Mouse (Mus musculus): Measurements from ENCODE around the gene Gm20721. TPM values are rescaled to one million over a fixed set of nuclear protein-coding genes. Genes with fewer than 3 reads are reported as not detected.

Gene Gm20721
- total and polyA plus RNA-seq, 3 experiments: 55.7 to 363 TPM; not detected in 1

DNA sequence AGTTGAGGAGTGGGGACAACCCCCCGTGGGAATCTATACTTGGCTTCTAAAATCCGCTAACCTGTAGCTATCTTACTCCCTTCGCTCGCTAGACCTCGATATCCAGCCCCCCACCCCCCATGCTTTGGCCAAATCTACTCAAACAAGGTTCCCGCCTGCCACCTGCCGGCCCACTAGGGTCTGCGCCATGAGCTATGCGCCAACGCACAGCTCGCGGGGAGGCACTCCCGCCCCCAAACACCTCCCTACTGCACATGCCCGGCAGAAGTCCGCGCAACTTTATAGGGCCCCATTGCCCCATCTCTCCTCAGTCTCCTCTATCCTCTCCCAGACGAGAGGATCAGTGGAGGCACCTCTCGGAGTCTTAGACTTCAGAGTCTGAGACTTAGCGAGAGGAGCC, 62.5 kb downstream of the Gm20721 start, which contains the start of gene Gnas:
Gene Gnas (plus strand): TSS at position 310 of the 400 bp plus-strand sequence.
- no peak for DNase-seq (ENCODE audit: extremely low read depth)
- Histone ChIP-seq H3K4me1 (ENCODE audit: control insufficient read depth in 1 of 2, insufficient read depth in 2 of 2) (no peaks in the 10 kb centered on the region), H3K4me2 (ENCODE audit: insufficient read depth, low read depth, poor library complexity, severe bottlenecking) (no peak within 1 kb of the TSS), H3K27me3 (replicated peaks) (peaks cover under 1% of the 10 kb centered on the region), H3K27ac (ENCODE audit: insufficient read depth, low read depth) (no peak within 1 kb of the TSS), H3K9me3 (replicated peaks; ENCODE audit: low read length) (peaks cover 21% of the 10 kb centered on the region), H3K79me2 (replicated peaks; ENCODE audit: control insufficient read depth, extremely low read depth, insufficient read depth, poor library complexity, severe bottlenecking) (peaks cover 11% of the 10 kb centered on the region), H3K4me3 (replicated peaks in 1 of 3; ENCODE audit: low read depth in 2 of 3, low read length in 2 of 3, poor library complexity in 1 of 3) (no peak within 1 kb of the TSS), H3K9ac (ENCODE audit: insufficient read depth, low read depth) (no peak within 1 kb of the TSS), H3K36me3 (replicated peaks in 1 of 2; ENCODE audit: control insufficient read depth in 1 of 2, insufficient read depth in 1 of 2, low read length in 1 of 2) (peaks cover 61 to 96% of the 10 kb centered on the region in 2 experiments)
- in situ Hi-C loops (cut with MboI; ENCODE audit: low pct_ligation_motif_present, low pct_unique_long_range_greater_than_20kb, low sequenced_read_pairs) (no loop called here), dilution Hi-C loops (cut with MboI; ENCODE audit: extremely low pct_ligation_motif_present, extremely low pct_unique_long_range_greater_than_20kb, low sequenced_read_pairs) (no loop called here)
- TF ChIP-seq MAX (IDR thresholded peaks at IDR 0.05; ENCODE audit: low read length): no peak
- TF ChIP-seq SIN3A (IDR thresholded peaks at IDR 0.05; ENCODE audit: low read length): no peak
- no peak for TF ChIP-seq ELF1 (IDR thresholded peaks at IDR 0.05; ENCODE audit: low read depth, low read length)
- TF ChIP-seq POLR2AphosphoS2 (IDR thresholded peaks at IDR 0.05; ENCODE audit: low read depth, low read length): no peak
- no peak for TF ChIP-seq HCFC1 (IDR thresholded peaks at IDR 0.05; ENCODE audit: low read depth, low read length)
- no peak for TF ChIP-seq IRF4 (IDR thresholded peaks at IDR 0.05; ENCODE audit: low read depth, low read length)
- no peak for TF ChIP-seq ZMIZ1 (IDR thresholded peaks at IDR 0.05; ENCODE audit: low read depth, low read length)
- no peak for TF ChIP-seq TCF12 (IDR thresholded peaks at IDR 0.05; ENCODE audit: low read depth, low read length)
- no peak for TF ChIP-seq NRF1 (IDR thresholded peaks at IDR 0.05; ENCODE audit: low read depth, low read length)
- TF ChIP-seq RAD21 (IDR thresholded peaks at IDR 0.05; ENCODE audit: low read depth, low read length): no peak
- no peak for TF ChIP-seq JUN (IDR thresholded peaks at IDR 0.05; ENCODE audit: insufficient read depth, low read depth, low read length)
- no peak for TF ChIP-seq BHLHE40 (IDR thresholded peaks at IDR 0.05; ENCODE audit: low read depth, low read length)
- TF ChIP-seq JUND (conservative IDR thresholded peaks at IDR 0.05; ENCODE audit: low read depth, low read length): no peak

- TF ChIP-seq TBP (conservative IDR thresholded peaks at IDR 0.05; ENCODE audit: low read depth, low read length) (no peak), NELFE (IDR thresholded peaks at IDR 0.05; ENCODE audit: low read depth, low read length) (no peak), E2F4 (IDR thresholded peaks at IDR 0.05; ENCODE audit: insufficient replicate concordance, low read depth, low read length) (no peak), USF1 (IDR thresholded peaks at IDR 0.05; ENCODE audit: low read depth, low read length) (no peak), IRF4 (IDR thresholded peaks at IDR 0.05; ENCODE audit: low read depth, low read length) (no peak), JUN (IDR thresholded peaks at IDR 0.05; ENCODE audit: insufficient read depth, low read depth, low read length) (no peak), MAZ (IDR thresholded peaks at IDR 0.05; ENCODE audit: low read depth, low read length) (no peak), UBTF (IDR thresholded peaks at IDR 0.05; ENCODE audit: low read depth, low read length) (no peak), EP300 (IDR thresholded peaks at IDR 0.05; ENCODE audit: low read length) (no peak), CHD1 (IDR thresholded peaks at IDR 0.05; ENCODE audit: low read depth, low read length) (no peak), RAD21 (IDR thresholded peaks at IDR 0.05; ENCODE audit: low read depth, low read length) (no peak), GABPA (IDR thresholded peaks at IDR 0.05; ENCODE audit: insufficient replicate concordance, low read depth, low read length) (no peak), JUND (conservative IDR thresholded peaks at IDR 0.05; ENCODE audit: low read depth, low read length) (no peak), USF2 (conservative IDR thresholded peaks at IDR 0.05; ENCODE audit: low read depth, low read length) (no peak), HCFC1 (IDR thresholded peaks at IDR 0.05; ENCODE audit: low read depth, low read length) (no peak), MAX (IDR thresholded peaks at IDR 0.05; ENCODE audit: low read length) (no peak), TCF12 (IDR thresholded peaks at IDR 0.05; ENCODE audit: low read depth, low read length) (no peak), SIN3A (IDR thresholded peaks at IDR 0.05; ENCODE audit: low read length) (no peak)
- Histone ChIP-seq H3K79me2 (replicated peaks; ENCODE audit: control insufficient read depth, extremely low read depth, insufficient read depth, poor library complexity, severe bottlenecking) (peaks cover 7% of the 10 kb centered on the region; the same call in 1 of the 2 replicates), H3K27me3 (replicated peaks) (peaks cover 4% of the 10 kb centered on the region), H3K4me3 (replicated peaks in 1 of 3; ENCODE audit: low read depth in 2 of 3, low read length in 2 of 3, poor library complexity in 1 of 3) (no peak overlapping the region), H3K4me2 (ENCODE audit: insufficient read depth, low read depth, poor library complexity, severe bottlenecking) (no peak overlapping the region), H3K4me1 (ENCODE audit: control insufficient read depth in 1 of 2, insufficient read depth in 2 of 2) (no peaks in the 10 kb centered on the region), H3K27ac (ENCODE audit: insufficient read depth, low read depth) (no peak overlapping the region), H3K36me3 (replicated peaks in 1 of 2; ENCODE audit: control insufficient read depth in 1 of 2, insufficient read depth in 1 of 2, low read length in 1 of 2) (peaks cover 56 to 96% of the 10 kb centered on the region in 2 experiments), H3K9me3 (replicated peaks; ENCODE audit: low read length) (peaks cover 21% of the 10 kb centered on the region), H3K9ac (ENCODE audit: insufficient read depth, low read depth) (no peak overlapping the region)
- dilution Hi-C loops (cut with MboI; ENCODE audit: extremely low pct_ligation_motif_present, extremely low pct_unique_long_range_greater_than_20kb, low sequenced_read_pairs) (no loop called here), in situ Hi-C loops (cut with MboI; ENCODE audit: low pct_ligation_motif_present, low pct_unique_long_range_greater_than_20kb, low sequenced_read_pairs) (no loop called here)
- no peak for DNase-seq (ENCODE audit: extremely low read depth)
These were observed 63.2 kb downstream of the Gm20721 start for GRCm38 (mm10) chr2:174283341-174283740.
